Mouse (Mus musculus): ENCODE data around the gene Fam107a. TPM values are rescaled to one million over a fixed set of nuclear protein-coding genes. Genes with fewer than 3 reads are reported as not detected.
"Not testable (repeated sequence)": the region's sequence is repeated elsewhere in the genome, so short reads cannot be mapped to it uniquely, and the experiment has no call there.

Fam107a gene
- polyA plus RNA-seq, 1 experiment from 2014 or later = 0.15 TPM

- Histone ChIP-seq H3K27me3 (replicated peaks; ENCODE audit: control insufficient read depth, insufficient read depth, low read length) (no peaks in the 10 kb centered on the region), H3K4me1 (ENCODE audit: control insufficient read depth, insufficient read depth, low read length) (no peaks in the 10 kb centered on the region), H3K4me2 (ENCODE audit: low read length) (no peak overlapping the region), H3K9ac (ENCODE audit: low read length) (no peak overlapping the region), H3K4me3 (ENCODE audit: low read depth, low read length) (no peak overlapping the region), H3K27ac (ENCODE audit: low read depth, low read length) (no peak overlapping the region), H3K9me3 (replicated peaks; ENCODE audit: control insufficient read depth, low read length) (no peaks in the 10 kb centered on the region), H3K36me3 (ENCODE audit: control insufficient read depth, insufficient read depth, low read length) (no peaks in the 10 kb centered on the region)
- ATAC-seq (no peak), DNase-seq (ENCODE audit: low spot score) (no peak)
Measured at GRCm38 (mm10) chr14:8283784-8284183, 34.0 kb downstream of the Fam107a start.

- H3K4me3 ChIP-seq (ENCODE audit: low read depth, low read length); H3K9ac ChIP-seq (ENCODE audit: low read length); H3K4me1 ChIP-seq (ENCODE audit: control insufficient read depth, insufficient read depth, low read length); H3K9me3 ChIP-seq (replicated peaks; ENCODE audit: control insufficient read depth, low read length); H3K27ac ChIP-seq (ENCODE audit: low read depth, low read length); H3K27me3 ChIP-seq (replicated peaks; ENCODE audit: control insufficient read depth, insufficient read depth, low read length); ATAC-seq; DNase-seq (ENCODE audit: low spot score); H3K36me3 ChIP-seq (ENCODE audit: control insufficient read depth, insufficient read depth, low read length); H3K4me2 ChIP-seq (ENCODE audit: low read length): not testable (repeated sequence)
- 90% methylated on average over 8 of the region's 8 CpGs for WGBS
Measured at GRCm38 (mm10) chr14:8271281-8271680, 46.5 kb downstream of the Fam107a start.

DNA sequence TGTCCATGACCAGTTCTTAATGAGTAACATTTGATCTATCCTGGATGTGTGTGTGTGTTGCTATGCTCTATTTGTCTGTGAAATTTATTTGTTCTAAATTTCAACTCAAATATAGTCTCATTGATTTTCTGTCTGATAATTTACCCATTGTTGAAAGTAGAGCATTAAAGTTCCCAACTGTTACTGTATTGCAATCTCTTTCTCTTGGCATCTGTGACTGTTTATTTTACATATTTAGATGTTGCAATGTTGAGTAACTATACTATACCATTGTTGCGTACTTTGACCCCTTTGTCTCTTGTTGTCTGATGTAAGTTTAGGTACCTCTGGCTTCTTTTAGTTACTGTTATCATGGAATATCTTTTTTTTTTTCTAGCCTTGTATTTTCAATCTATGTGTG is 53.4 kb downstream of the Fam107a start:
- Histone ChIP-seq H3K4me2 (ENCODE audit: low read length) (no peak overlapping the region), H3K4me1 (ENCODE audit: control insufficient read depth, insufficient read depth, low read length) (no peaks in the 10 kb centered on the region), H3K36me3 (ENCODE audit: control insufficient read depth, insufficient read depth, low read length) (no peaks in the 10 kb centered on the region), H3K9me3 (replicated peaks; ENCODE audit: control insufficient read depth, low read length) (no peaks in the 10 kb centered on the region), H3K27ac (ENCODE audit: low read depth, low read length) (no peak overlapping the region), H3K27me3 (replicated peaks; ENCODE audit: control insufficient read depth, insufficient read depth, low read length) (no peaks in the 10 kb centered on the region), H3K4me3 (ENCODE audit: low read depth, low read length) (no peak overlapping the region), H3K9ac (ENCODE audit: low read length) (no peak overlapping the region)
- WGBS = 98% methylated on average over 1 of the region's 1 CpGs
- no peak for ATAC-seq
- no peak for DNase-seq (ENCODE audit: low spot score)

- Histone ChIP-seq H3K4me1 (ENCODE audit: control insufficient read depth, insufficient read depth, low read length) (no peaks in the 10 kb centered on the region), H3K4me3 (ENCODE audit: low read depth, low read length) (no peak overlapping the region), H3K27me3 (replicated peaks; ENCODE audit: control insufficient read depth, insufficient read depth, low read length) (no peaks in the 10 kb centered on the region), H3K9ac (ENCODE audit: low read length) (no peak overlapping the region), H3K27ac (ENCODE audit: low read depth, low read length) (no peak overlapping the region), H3K4me2 (ENCODE audit: low read length) (no peak overlapping the region), H3K9me3 (replicated peaks; ENCODE audit: control insufficient read depth, low read length) (no peaks in the 10 kb centered on the region), H3K36me3 (ENCODE audit: control insufficient read depth, insufficient read depth, low read length) (no peaks in the 10 kb centered on the region)
- ATAC-seq (no peak), DNase-seq (ENCODE audit: low spot score) (no peak)
- WGBS = 46% methylated on average over 1 of the region's 1 CpGs
Measured at GRCm38 (mm10) chr14:8262242-8262641, 55.6 kb downstream of the Fam107a start.

- Histone ChIP-seq H3K9me3 (replicated peaks; ENCODE audit: control insufficient read depth, low read length) (no peaks in the 10 kb centered on the region), H3K27ac (ENCODE audit: low read depth, low read length) (no peak overlapping the region), H3K9ac (ENCODE audit: low read length) (no peak overlapping the region), H3K4me3 (ENCODE audit: low read depth, low read length) (no peak overlapping the region), H3K4me2 (ENCODE audit: low read length) (no peak overlapping the region), H3K36me3 (ENCODE audit: control insufficient read depth, insufficient read depth, low read length) (no peaks in the 10 kb centered on the region), H3K4me1 (ENCODE audit: control insufficient read depth, insufficient read depth, low read length) (no peaks in the 10 kb centered on the region), H3K27me3 (replicated peaks; ENCODE audit: control insufficient read depth, insufficient read depth, low read length) (no peaks in the 10 kb centered on the region)
- DNase-seq (ENCODE audit: low spot score) (no peak), ATAC-seq (no peak)
- WGBS = 74% methylated on average over 5 of the region's 5 CpGs
Measured at GRCm38 (mm10) chr14:8260214-8260613, 57.6 kb downstream of the Fam107a start.

- no peak within 1 kb of the TSS for H3K4me2 ChIP-seq (ENCODE audit: low read length)
- H3K4me3 ChIP-seq (ENCODE audit: low read depth, low read length) = no peak within 1 kb of the TSS
- H3K27ac ChIP-seq (ENCODE audit: low read depth, low read length) = no peak within 1 kb of the TSS
- no peak within 1 kb of the TSS for H3K9ac ChIP-seq (ENCODE audit: low read length)
- ATAC-seq = no peak
- H3K27me3 ChIP-seq (replicated peaks; ENCODE audit: control insufficient read depth, insufficient read depth, low read length) = no peaks in the 10 kb centered on the region
- no peaks in the 10 kb centered on the region for H3K4me1 ChIP-seq (ENCODE audit: control insufficient read depth, insufficient read depth, low read length)
- H3K36me3 ChIP-seq (ENCODE audit: control insufficient read depth, insufficient read depth, low read length) = no peaks in the 10 kb centered on the region
- no peak for DNase-seq (ENCODE audit: low spot score)
- no peaks in the 10 kb centered on the region for H3K9me3 ChIP-seq (replicated peaks; ENCODE audit: control insufficient read depth, low read length)
- 89% methylated on average over 3 of the region's 3 CpGs for WGBS
Measured at GRCm38 (mm10) chr14:8259166-8259565, 58.7 kb downstream of the Fam107a start, which contains the start of gene Acox2. Acox2 (minus strand) TSS chr14:8259353.

DNA sequence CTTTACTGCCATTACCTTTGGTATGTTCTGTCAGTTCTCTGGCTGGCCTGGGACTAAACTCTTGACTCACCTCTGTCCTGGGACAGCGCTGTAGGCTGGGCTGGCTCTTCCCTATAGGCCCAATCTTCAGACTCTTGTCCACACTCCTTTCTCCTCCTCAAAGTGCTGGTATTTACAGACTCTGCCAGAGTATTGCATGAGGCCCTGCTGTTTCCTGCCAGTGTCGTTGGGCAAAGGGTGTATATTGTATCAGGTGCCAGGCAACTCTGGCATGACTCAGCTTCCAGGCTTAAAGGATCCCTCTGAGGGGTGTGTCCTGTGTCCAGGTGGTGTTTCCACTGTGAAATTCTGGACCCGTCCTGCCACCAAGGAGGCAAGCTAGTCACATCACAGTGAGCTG is 59.1 kb downstream of the Fam107a start:
- Histone ChIP-seq H3K4me2 (ENCODE audit: low read length) (no peak overlapping the region), H3K36me3 (ENCODE audit: control insufficient read depth, insufficient read depth, low read length) (no peaks in the 10 kb centered on the region), H3K27ac (ENCODE audit: low read depth, low read length) (no peak overlapping the region), H3K4me1 (ENCODE audit: control insufficient read depth, insufficient read depth, low read length) (no peaks in the 10 kb centered on the region), H3K4me3 (ENCODE audit: low read depth, low read length) (no peak overlapping the region), H3K27me3 (replicated peaks; ENCODE audit: control insufficient read depth, insufficient read depth, low read length) (no peaks in the 10 kb centered on the region), H3K9me3 (replicated peaks; ENCODE audit: control insufficient read depth, low read length) (no peaks in the 10 kb centered on the region), H3K9ac (ENCODE audit: low read length) (no peak overlapping the region)
- WGBS = 78% methylated on average over 3 of the region's 3 CpGs
- DNase-seq (ENCODE audit: low spot score) = no peak
- ATAC-seq = no peak

GRCm38 (mm10) chr14:8258335-8258627 is 59.5 kb downstream of the Fam107a start:
- no peak for DNase-seq (ENCODE audit: low spot score)
- ATAC-seq = no peak
- WGBS = 40% methylated on average over 3 of the region's 3 CpGs

GRCm38 (mm10) chr14:8257521-8258334 is 60.1 kb downstream of the Fam107a start:
- 49% methylated on average over 7 of the region's 7 CpGs for WGBS
- H3K27me3 ChIP-seq (replicated peaks; ENCODE audit: control insufficient read depth, insufficient read depth, low read length) = no peaks in the 10 kb centered on the region
- no peak for DNase-seq (ENCODE audit: low spot score)

More at GRCm38 (mm10) chr14:8258335-8258627, 59.5 kb downstream of the Fam107a start:
- H3K4me1 ChIP-seq (ENCODE audit: control insufficient read depth, insufficient read depth, low read length) = no peaks in the 10 kb centered on the region
- no peaks in the 10 kb centered on the region for H3K9me3 ChIP-seq (replicated peaks; ENCODE audit: control insufficient read depth, low read length)
- no peak overlapping the region for H3K4me3 ChIP-seq (ENCODE audit: low read depth, low read length)
- no peak overlapping the region for H3K4me2 ChIP-seq (ENCODE audit: low read length)
- H3K27ac ChIP-seq (ENCODE audit: low read depth, low read length) = no peak overlapping the region
- H3K36me3 ChIP-seq (ENCODE audit: control insufficient read depth, insufficient read depth, low read length) = no peaks in the 10 kb centered on the region
- no peak overlapping the region for H3K9ac ChIP-seq (ENCODE audit: low read length)
- H3K27me3 ChIP-seq (replicated peaks; ENCODE audit: control insufficient read depth, insufficient read depth, low read length) = no peaks in the 10 kb centered on the region

More at GRCm38 (mm10) chr14:8257521-8258334, 60.1 kb downstream of the Fam107a start:
- Histone ChIP-seq H3K4me3 (ENCODE audit: low read depth, low read length) (no peak overlapping the region), H3K9me3 (replicated peaks; ENCODE audit: control insufficient read depth, low read length) (no peaks in the 10 kb centered on the region), H3K9ac (ENCODE audit: low read length) (no peak overlapping the region), H3K36me3 (ENCODE audit: control insufficient read depth, insufficient read depth, low read length) (no peaks in the 10 kb centered on the region), H3K4me1 (ENCODE audit: control insufficient read depth, insufficient read depth, low read length) (no peaks in the 10 kb centered on the region), H3K27ac (ENCODE audit: low read depth, low read length) (no peak overlapping the region), H3K4me2 (ENCODE audit: low read length) (no peak overlapping the region)
- no peak for ATAC-seq

All from forebrain, embryonic 14.5 days (tissue).